Mouse (Mus musculus): Measurements from ENCODE around the gene Mkrn1. TPM values are rescaled to one million over a fixed set of nuclear protein-coding genes. Genes with fewer than 3 reads are reported as not detected.

Gene Mkrn1
- polyA plus RNA-seq, 1 experiment from 2014 or later = 283 TPM

- Histone ChIP-seq H3K4me3 (ENCODE audit: low read depth, low read length) (no peak overlapping the region), H3K4me1 (ENCODE audit: control insufficient read depth, low read depth, low read length) (peaks cover 39% of the 10 kb centered on the region), H3K27ac (ENCODE audit: low read length) (peak overlapping the region; percentile 72), H3K4me2 (ENCODE audit: low read depth, low read length) (peak overlapping the region; percentile 1; the same call in 1 of the 2 replicates), H3K9me3 (replicated peaks; ENCODE audit: control insufficient read depth, low read length) (no peaks in the 10 kb centered on the region), H3K27me3 (ENCODE audit: control insufficient read depth, insufficient read depth, low read depth, low read length) (no peaks in the 10 kb centered on the region), H3K36me3 (ENCODE audit: control insufficient read depth, insufficient read depth) (no peaks in the 10 kb centered on the region), H3K9ac (ENCODE audit: low read depth, low read length) (no peak overlapping the region; the same call in 1 of the 2 replicates)
- peak; percentile 59 for ATAC-seq (ENCODE audit: low read depth)
- 22% methylated on average over 2 of the region's 2 CpGs for WGBS (ENCODE audit: insufficient replicate concordance)
Measured at GRCm38 (mm10) chr6:39434111-39434885, 14.0 kb upstream of the Mkrn1 start.

DNA sequence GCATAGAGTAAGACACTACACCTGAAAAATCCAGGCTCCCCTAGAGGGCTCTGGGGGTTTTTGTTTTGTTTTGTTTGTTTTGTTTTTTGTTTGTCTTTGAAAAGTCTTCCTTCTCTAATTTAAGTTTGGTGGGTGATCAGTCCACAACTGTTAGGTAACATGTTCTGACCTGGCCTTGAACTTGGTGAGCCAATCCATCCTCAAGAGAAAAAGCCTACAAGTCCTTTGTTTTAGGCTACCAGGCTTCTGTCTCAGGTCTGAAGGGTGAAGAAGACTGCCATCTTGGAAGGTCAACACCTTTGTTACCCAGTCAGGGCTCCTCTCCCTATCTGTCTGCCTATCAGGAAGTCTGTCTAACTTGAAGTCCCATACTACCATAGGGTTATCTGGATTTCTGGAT lies 13.4 kb upstream of the Mkrn1 start:
- no peak overlapping the region for H3K4me2 ChIP-seq (ENCODE audit: low read depth, low read length)
- H3K9ac ChIP-seq (ENCODE audit: low read depth, low read length) = no peak overlapping the region
- no peaks in the 10 kb centered on the region for H3K36me3 ChIP-seq (ENCODE audit: control insufficient read depth, insufficient read depth)
- no peak for ATAC-seq (ENCODE audit: low read depth)
- no peaks in the 10 kb centered on the region for H3K27me3 ChIP-seq (ENCODE audit: control insufficient read depth, insufficient read depth, low read depth, low read length)
- H3K27ac ChIP-seq (ENCODE audit: low read length) = peak overlapping the region; percentile 72
- H3K4me1 ChIP-seq (ENCODE audit: control insufficient read depth, low read depth, low read length) = peaks cover 44% of the 10 kb centered on the region
- H3K4me3 ChIP-seq (ENCODE audit: low read depth, low read length) = no peak overlapping the region
- no peaks in the 10 kb centered on the region for H3K9me3 ChIP-seq (replicated peaks; ENCODE audit: control insufficient read depth, low read length)

GRCm38 (mm10) chr6:39433174-39433573 lies 12.9 kb upstream of the Mkrn1 start:
- no peaks in the 10 kb centered on the region for H3K9me3 ChIP-seq (replicated peaks; ENCODE audit: control insufficient read depth, low read length)
- no peak overlapping the region for H3K9ac ChIP-seq (ENCODE audit: low read depth, low read length)
- WGBS (ENCODE audit: insufficient replicate concordance) = 82% methylated on average over 4 of the region's 4 CpGs
- no peaks in the 10 kb centered on the region for H3K27me3 ChIP-seq (ENCODE audit: control insufficient read depth, insufficient read depth, low read depth, low read length)
- H3K27ac ChIP-seq (ENCODE audit: low read length) = peak overlapping the region; percentile 2; the same call in 1 of the 2 replicates
- H3K36me3 ChIP-seq (ENCODE audit: control insufficient read depth, insufficient read depth) = no peaks in the 10 kb centered on the region
- ATAC-seq (ENCODE audit: low read depth) = no peak
- no peak overlapping the region for H3K4me2 ChIP-seq (ENCODE audit: low read depth, low read length)
- H3K4me3 ChIP-seq (ENCODE audit: low read depth, low read length) = no peak overlapping the region
- peaks cover 50% of the 10 kb centered on the region for H3K4me1 ChIP-seq (ENCODE audit: control insufficient read depth, low read depth, low read length)

GRCm38 (mm10) chr6:39430722-39431121 lies 10.5 kb upstream of the Mkrn1 start:
- H3K9ac ChIP-seq (ENCODE audit: low read depth, low read length) = no peak overlapping the region

DNA sequence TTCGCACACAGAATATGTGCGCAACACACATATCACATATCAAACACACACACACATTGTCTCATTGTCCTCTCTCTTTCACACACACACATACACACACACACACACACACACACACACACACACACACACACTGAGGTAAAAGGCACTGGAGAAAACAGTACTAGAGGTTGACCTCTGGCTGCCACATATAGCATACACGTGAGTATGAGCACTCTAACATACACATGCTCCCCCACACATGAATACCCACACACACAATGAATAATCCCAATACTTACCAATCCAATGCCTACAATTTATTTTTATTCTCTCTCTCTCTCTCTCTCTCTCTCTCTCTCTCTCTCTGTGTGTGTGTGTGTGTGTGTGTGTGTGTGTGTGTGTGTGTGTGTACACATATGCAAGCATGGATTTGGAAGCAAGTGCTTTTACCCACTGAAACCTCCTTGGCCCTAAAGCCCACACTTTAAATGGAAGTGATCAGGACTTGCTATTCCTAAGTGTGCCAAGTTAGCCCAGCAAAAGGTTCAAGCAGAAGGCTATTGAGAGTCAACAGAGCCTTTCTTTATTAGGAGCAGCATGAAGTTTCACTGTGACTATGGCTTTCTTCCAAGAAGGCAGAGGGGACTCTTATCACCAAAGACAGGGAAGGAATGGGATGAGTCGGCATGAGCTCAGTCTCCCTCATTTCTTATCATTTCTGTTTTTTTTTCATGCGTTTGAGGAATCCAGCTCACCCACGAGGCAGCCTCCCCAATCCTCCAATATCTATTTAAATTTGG lies 8.9 kb upstream of the Mkrn1 start:
- peak overlapping the region; percentile 43 for H3K4me2 ChIP-seq (ENCODE audit: low read depth, low read length)
- WGBS (ENCODE audit: insufficient replicate concordance) = 41% methylated on average over 6 of the region's 6 CpGs
- H3K4me3 ChIP-seq (ENCODE audit: low read depth, low read length) = no peak overlapping the region
- H3K27ac ChIP-seq (ENCODE audit: low read length) = peak overlapping the region; percentile 94
- no peaks in the 10 kb centered on the region for H3K9me3 ChIP-seq (replicated peaks; ENCODE audit: control insufficient read depth, low read length)
- peaks cover 55% of the 10 kb centered on the region for H3K4me1 ChIP-seq (ENCODE audit: control insufficient read depth, low read depth, low read length)
- no peaks in the 10 kb centered on the region for H3K27me3 ChIP-seq (ENCODE audit: control insufficient read depth, insufficient read depth, low read depth, low read length)
- no peaks in the 10 kb centered on the region for H3K36me3 ChIP-seq (ENCODE audit: control insufficient read depth, insufficient read depth)
- peak overlapping the region; percentile 62 for H3K9ac ChIP-seq (ENCODE audit: low read depth, low read length)
- peak; percentile 78 for ATAC-seq (ENCODE audit: low read depth)

More at GRCm38 (mm10) chr6:39430722-39431121, 10.5 kb upstream of the Mkrn1 start:
- no peaks in the 10 kb centered on the region for H3K27me3 ChIP-seq (ENCODE audit: control insufficient read depth, insufficient read depth, low read depth, low read length)
- peak overlapping the region; percentile 94 for H3K27ac ChIP-seq (ENCODE audit: low read length)
- no peak overlapping the region for H3K4me3 ChIP-seq (ENCODE audit: low read depth, low read length)
- ATAC-seq (ENCODE audit: low read depth) = no peak
- no peak overlapping the region for H3K4me2 ChIP-seq (ENCODE audit: low read depth, low read length)
- H3K36me3 ChIP-seq (ENCODE audit: control insufficient read depth, insufficient read depth) = no peaks in the 10 kb centered on the region
- H3K9me3 ChIP-seq (replicated peaks; ENCODE audit: control insufficient read depth, low read length) = no peaks in the 10 kb centered on the region
- 70% methylated on average over 11 of the region's 11 CpGs for WGBS (ENCODE audit: insufficient replicate concordance)
- peaks cover 60% of the 10 kb centered on the region for H3K4me1 ChIP-seq (ENCODE audit: control insufficient read depth, low read depth, low read length)

DNA sequence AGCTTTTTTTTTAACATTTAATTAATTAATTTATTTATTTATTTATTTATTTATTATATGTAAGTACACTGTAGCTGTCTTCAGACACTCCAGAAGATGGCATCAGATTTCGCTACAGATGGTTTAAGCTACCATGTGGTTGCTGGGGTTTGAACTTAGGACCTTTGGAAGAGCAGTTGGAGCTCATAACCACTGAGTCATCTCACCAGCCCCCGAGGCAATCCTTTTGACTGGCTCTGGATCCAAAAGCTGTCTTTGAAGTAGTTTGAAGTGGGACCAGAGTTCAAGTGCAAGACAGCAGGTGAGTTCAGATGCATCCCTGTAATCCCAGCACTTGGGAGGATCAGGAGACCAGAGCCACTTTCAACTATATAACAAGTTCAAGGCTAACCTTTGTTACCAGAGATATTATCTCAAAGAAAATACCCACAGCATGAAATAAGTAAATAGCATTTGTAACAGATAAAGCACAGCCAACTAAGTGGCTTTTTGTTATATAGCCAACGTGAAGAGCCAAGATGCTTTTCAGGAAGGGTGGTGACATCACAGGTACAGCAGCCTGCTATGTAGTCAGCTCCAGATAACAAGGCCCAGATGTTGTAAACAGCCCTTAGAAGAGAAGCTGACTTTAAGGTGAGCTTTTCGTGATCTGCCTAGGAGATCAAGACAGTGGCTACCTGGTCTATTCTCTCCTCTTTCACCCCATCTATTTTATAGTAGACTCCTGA lies 7.2 kb upstream of the Mkrn1 start:
- Histone ChIP-seq H3K4me2 (ENCODE audit: low read depth, low read length) (peak overlapping the region; percentile 24; the same call in 1 of the 2 replicates), H3K36me3 (ENCODE audit: control insufficient read depth, insufficient read depth) (no peaks in the 10 kb centered on the region), H3K27me3 (ENCODE audit: control insufficient read depth, insufficient read depth, low read depth, low read length) (no peaks in the 10 kb centered on the region), H3K4me1 (ENCODE audit: control insufficient read depth, low read depth, low read length) (peaks cover 67% of the 10 kb centered on the region), H3K27ac (ENCODE audit: low read length) (peak overlapping the region; percentile 94), H3K4me3 (ENCODE audit: low read depth, low read length) (no peak overlapping the region), H3K9ac (ENCODE audit: low read depth, low read length) (peak overlapping the region; percentile 44), H3K9me3 (replicated peaks; ENCODE audit: control insufficient read depth, low read length) (no peaks in the 10 kb centered on the region)
- ATAC-seq (ENCODE audit: low read depth) = peak; percentile 39; the same call in 1 of the 2 replicates
- 54% methylated on average over 4 of the region's 4 CpGs for WGBS (ENCODE audit: insufficient replicate concordance)

DNA sequence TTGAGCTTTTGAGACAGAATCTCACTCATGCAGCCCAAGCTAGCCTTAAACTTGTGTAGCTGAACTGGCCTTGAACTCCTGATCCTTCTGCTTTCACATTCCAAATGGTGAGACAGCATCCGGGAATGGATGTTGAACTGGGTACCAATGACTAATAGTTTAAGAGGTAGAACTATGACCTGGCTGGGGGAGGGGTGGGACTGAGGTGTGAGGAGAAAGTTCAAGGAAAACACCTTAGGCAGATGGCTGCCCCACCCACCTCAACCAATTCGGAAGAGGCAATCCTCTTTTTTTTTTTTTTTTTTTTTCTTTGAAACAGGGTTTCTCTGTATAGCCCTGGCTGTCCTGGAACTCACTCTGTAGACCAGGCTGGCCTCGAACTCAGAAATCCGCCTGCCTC lies 6.5 kb upstream of the Mkrn1 start:
- H3K4me1 ChIP-seq (ENCODE audit: control insufficient read depth, low read depth, low read length) = peaks cover 71% of the 10 kb centered on the region
- 0 out of 2 replicates have a peak overlapping the region, but pooled peaks have one; percentile 30 for H3K9ac ChIP-seq (ENCODE audit: low read depth, low read length)
- 81% methylated on average over 4 of the region's 4 CpGs for WGBS (ENCODE audit: insufficient replicate concordance)
- H3K27ac ChIP-seq (ENCODE audit: low read length) = peak overlapping the region; percentile 86
- no peak overlapping the region for H3K4me3 ChIP-seq (ENCODE audit: low read depth, low read length)
- H3K36me3 ChIP-seq (ENCODE audit: control insufficient read depth, insufficient read depth) = no peaks in the 10 kb centered on the region
- no peak for ATAC-seq (ENCODE audit: low read depth)
- H3K9me3 ChIP-seq (replicated peaks; ENCODE audit: control insufficient read depth, low read length) = no peaks in the 10 kb centered on the region
- no peaks in the 10 kb centered on the region for H3K27me3 ChIP-seq (ENCODE audit: control insufficient read depth, insufficient read depth, low read depth, low read length)
- H3K4me2 ChIP-seq (ENCODE audit: low read depth, low read length) = no peak overlapping the region

DNA sequence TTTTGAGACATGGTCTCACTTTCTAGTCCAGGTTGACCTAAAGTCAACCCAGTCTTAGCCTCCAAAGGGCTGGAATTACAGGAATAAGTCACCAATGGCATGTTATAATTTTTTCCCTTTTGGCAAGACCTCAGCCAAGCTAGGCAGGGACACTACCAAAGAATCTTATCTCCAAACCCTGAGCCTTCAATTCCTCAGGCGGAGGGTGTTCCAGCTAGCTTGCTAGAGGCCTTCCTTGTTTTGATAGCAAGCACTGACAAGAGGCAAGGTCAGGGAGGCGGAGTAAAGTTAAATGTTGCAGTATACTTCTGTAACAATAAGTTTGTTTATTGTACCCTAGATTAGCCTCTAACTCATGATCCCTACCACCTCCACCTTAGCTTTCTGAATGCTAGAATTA lies 4.9 kb upstream of the Mkrn1 start:
- Histone ChIP-seq H3K4me3 (ENCODE audit: low read depth, low read length) (no peak overlapping the region), H3K27ac (ENCODE audit: low read length) (peak overlapping the region; percentile 86), H3K4me2 (ENCODE audit: low read depth, low read length) (peak overlapping the region; percentile 23; the same call in 1 of the 2 replicates), H3K4me1 (ENCODE audit: control insufficient read depth, low read depth, low read length) (peaks cover 72% of the 10 kb centered on the region), H3K27me3 (ENCODE audit: control insufficient read depth, insufficient read depth, low read depth, low read length) (no peaks in the 10 kb centered on the region), H3K36me3 (ENCODE audit: control insufficient read depth, insufficient read depth) (no peaks in the 10 kb centered on the region), H3K9me3 (replicated peaks; ENCODE audit: control insufficient read depth, low read length) (no peaks in the 10 kb centered on the region), H3K9ac (ENCODE audit: low read depth, low read length) (peak overlapping the region; percentile 37)
- 30% methylated on average over 2 of the region's 2 CpGs for WGBS (ENCODE audit: insufficient replicate concordance)
- ATAC-seq (ENCODE audit: low read depth) = peak; percentile 27

Data from liver, embryonic 16.5 days (tissue).